Mouse (Mus musculus) lung, embryonic 14.5 days (tissue): ENCODE measurements around the gene Thbs4. TPM values are rescaled to one million over a fixed set of nuclear protein-coding genes. Genes with fewer than 3 reads are reported as not detected.

ENCODE experiments used
- ATAC-seq: fragments of 200-750 bp; cut with Nextera tagmentation; 2 replicates; pipeline ENCODE4 v1.8.0; 2017; ENCODE audit warnings: mild to moderate bottlenecking, moderate TSS enrichment, moderate library complexity; ENCODE audit not compliant: insufficient read depth
- DNase-seq: peaks from one replicate; pipeline ENCODE4 v3.0.0-alpha.2; 2015
- H3K27ac ChIP-seq: fragments of 300-500 bp; sonication (generic); 2 replicates; pipeline ENCODE4 v1.5.1; 2014; ENCODE audit warnings: low read depth, mild to moderate bottlenecking, moderate library complexity
- H3K27me3 ChIP-seq: fragments of 300-500 bp; sonication (generic); 2 replicates; pipeline ENCODE4 v1.6.1; 2014; ENCODE audit warnings: low read length, control low read depth; ENCODE audit not compliant: insufficient read depth
- H3K36me3 ChIP-seq: fragments of 300-500 bp; sonication (generic); 2 replicates; pipeline ENCODE4 v1.6.1; 2014; ENCODE audit warnings: control low read depth; ENCODE audit not compliant: insufficient read depth
- H3K4me1 ChIP-seq: fragments of 300-500 bp; sonication (generic); 2 replicates; pipeline ENCODE4 v1.6.1; 2014; ENCODE audit warnings: antibody characterized with exemption, control low read depth; ENCODE audit not compliant: insufficient read depth
- H3K4me2 ChIP-seq: fragments of 300-500 bp; sonication (generic); 2 replicates; pipeline ENCODE4 v1.6.1; 2014; ENCODE audit warnings: mild to moderate bottlenecking
- H3K4me3 ChIP-seq: fragments of 300-500 bp; sonication (generic); 2 replicates; pipeline ENCODE4 v1.5.1; 2014; ENCODE audit warnings: low read depth, low read length
- H3K9ac ChIP-seq: fragments of 300-500 bp; sonication (generic); 2 replicates; pipeline ENCODE4 v1.6.1; 2014
- H3K9me3 ChIP-seq: fragments of 300-500 bp; sonication (generic); 2 replicates; pipeline ENCODE4 v1.6.1; 2016; ENCODE audit warnings: low read depth, low read length, control low read depth
- CTCF ChIP-seq: IDR thresholded peaks from 2 replicates; pipeline ENCODE4 v1.5.1; 2016; ENCODE audit warnings: antibody characterized with exemption, low read depth
- WGBS: fragments of 180-500 bp; shearing (Covaris S2); extraction: QIAGEN DNeasy Blood & Tissue Kit; methylation state at CpG from one replicate; pipeline ENCODE4 v1.1.7; 2014; 5-methylcytosine and 5-hydroxymethylcytosine counted together
- polyA plus RNA-seq: library from polyadenylated mRNA; unstranded; fragments of >200 nt; fragmentation: Nextera tagmentation; extraction: Ambion mirVana; gene quantifications from 2 replicates; pipeline ENCODE4 v1.2.1, GENCODE M21; 2014

Thbs4 gene
- polyA plus RNA-seq, 1 experiment from 2014 or later, result 1.1 TPM

DNA sequence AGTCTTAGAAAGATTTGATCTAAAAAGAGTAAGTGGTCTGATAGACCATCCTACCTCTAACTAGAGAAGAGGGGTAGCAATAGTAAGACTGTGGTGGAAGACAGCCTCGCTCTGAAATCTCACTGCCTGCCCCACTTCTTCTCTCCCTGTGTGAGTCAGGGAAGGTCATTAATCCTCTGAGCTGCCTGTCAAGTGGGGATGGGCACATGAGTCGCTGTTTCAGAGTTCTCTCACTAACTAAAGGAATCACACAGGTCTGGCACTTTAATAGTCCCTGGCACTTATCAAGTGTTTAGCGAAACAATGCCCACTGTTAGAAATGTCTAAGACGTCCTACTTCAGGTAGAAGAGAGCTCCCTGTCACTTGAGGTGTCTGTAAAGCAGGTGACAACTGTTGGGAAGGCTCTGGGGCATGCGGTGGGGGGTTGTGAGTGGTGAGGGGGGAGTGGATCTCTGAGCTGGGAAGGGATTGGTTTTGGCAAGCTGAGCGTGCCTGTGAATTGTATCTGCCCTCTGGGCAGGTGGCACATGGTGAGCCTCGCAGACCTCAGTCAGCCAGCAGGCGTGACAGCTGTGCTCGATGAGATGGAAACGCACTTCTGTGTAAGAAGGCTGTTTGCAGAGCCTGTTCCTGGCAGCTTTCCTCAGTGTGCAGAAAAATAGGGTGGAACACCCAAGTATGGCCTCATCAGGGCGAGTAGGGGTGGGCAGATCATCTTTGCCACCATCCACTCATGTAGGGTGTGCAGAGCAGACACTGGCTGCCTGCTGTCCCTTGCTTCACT, 57.9 kb downstream of the Thbs4 start:
- Histone ChIP-seq H3K4me1 (peaks cover 3% of the 10 kb centered on the region; the same call in 1 of the 2 replicates), H3K27me3 (no peaks in the 10 kb centered on the region), H3K4me3 (no peak overlapping the region), H3K4me2 (no peak overlapping the region), H3K36me3 (no peaks in the 10 kb centered on the region), H3K9ac (no peak overlapping the region), H3K9me3 (no peaks in the 10 kb centered on the region), H3K27ac (no peak overlapping the region)
- WGBS, result 37% methylated on average over 11 of the region's 11 CpGs
- TF ChIP-seq CTCF, result no peak
- no peak for DNase-seq
- ATAC-seq, result no peak

GRCm38 (mm10) chr13:92735693-92736092, 58.9 kb downstream of the Thbs4 start:
- peaks cover 3% of the 10 kb centered on the region; the same call in 1 of the 2 replicates for H3K4me1 ChIP-seq
- WGBS, result 62% methylated on average over 1 of the region's 1 CpGs
- no peaks in the 10 kb centered on the region for H3K36me3 ChIP-seq
- no peak for ATAC-seq
- no peak overlapping the region for H3K4me3 ChIP-seq
- H3K27me3 ChIP-seq, result no peaks in the 10 kb centered on the region
- no peak for TF ChIP-seq CTCF
- no peak for DNase-seq
- H3K9ac ChIP-seq, result no peak overlapping the region
- no peaks in the 10 kb centered on the region for H3K9me3 ChIP-seq
- H3K27ac ChIP-seq, result no peak overlapping the region
- no peak overlapping the region for H3K4me2 ChIP-seq

DNA sequence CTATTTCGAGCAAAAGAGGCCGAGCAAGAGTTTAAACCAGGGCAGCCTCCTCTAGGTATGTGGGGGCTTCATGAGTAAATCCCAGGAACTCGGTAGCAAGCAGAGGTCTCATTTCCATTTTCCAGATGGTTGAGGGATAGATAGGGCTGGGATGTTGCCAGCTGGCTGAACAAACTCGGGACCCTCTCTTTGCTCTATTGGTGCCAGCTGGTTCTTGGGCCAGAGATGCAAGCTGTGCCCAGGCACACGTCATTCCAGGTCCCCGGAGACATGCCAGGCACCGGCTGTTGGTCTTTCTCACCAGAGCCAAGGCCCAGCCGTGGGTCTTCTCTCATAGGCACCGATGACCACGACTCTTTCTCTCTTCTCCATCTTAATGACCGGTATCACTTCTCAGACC, 60.9 kb downstream of the Thbs4 start:
- 83% methylated on average over 11 of the region's 11 CpGs for WGBS
- Histone ChIP-seq H3K4me2 (no peak overlapping the region), H3K9me3 (no peaks in the 10 kb centered on the region), H3K9ac (no peak overlapping the region), H3K27me3 (no peaks in the 10 kb centered on the region), H3K36me3 (no peaks in the 10 kb centered on the region), H3K4me3 (no peak overlapping the region), H3K4me1 (peaks cover 3% of the 10 kb centered on the region; the same call in 1 of the 2 replicates), H3K27ac (no peak overlapping the region)
- DNase-seq (no peak), ATAC-seq (no peak)
- TF ChIP-seq CTCF, result no peak

DNA sequence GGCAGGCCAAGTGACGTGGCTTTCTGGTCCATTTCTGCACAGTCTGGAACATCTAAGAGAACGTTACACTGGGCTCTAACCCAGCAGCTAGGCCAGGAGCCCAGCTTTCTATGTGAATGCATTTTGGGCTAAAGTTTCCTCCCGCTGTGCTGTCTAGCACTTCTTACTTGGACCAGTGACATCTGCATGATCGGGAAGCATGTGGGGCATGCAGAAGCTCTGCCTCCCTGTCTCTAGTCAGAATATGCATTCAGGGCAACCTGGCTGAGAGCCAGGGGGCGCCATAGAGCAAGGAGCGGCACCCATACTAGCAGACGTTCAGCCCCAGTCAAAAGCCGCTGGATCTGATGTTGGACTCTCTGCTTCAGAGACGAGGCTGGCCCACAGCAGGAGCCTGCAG, 61.4 kb downstream of the Thbs4 start:
- Histone ChIP-seq H3K4me3 (no peak overlapping the region), H3K27me3 (no peaks in the 10 kb centered on the region), H3K9me3 (no peaks in the 10 kb centered on the region), H3K27ac (no peak overlapping the region), H3K4me1 (peaks cover 3% of the 10 kb centered on the region; the same call in 1 of the 2 replicates), H3K4me2 (no peak overlapping the region), H3K9ac (no peak overlapping the region), H3K36me3 (no peaks in the 10 kb centered on the region)
- 39% methylated on average over 9 of the region's 9 CpGs for whole genome bisulfite sequencing
- peak; percentile 73 for DNase-seq
- peak; percentile 4; the same call in 1 of the 2 replicates for ATAC-seq
- TF ChIP-seq CTCF, result peak; percentile 74

- DNase-seq (peak; percentile 27), ATAC-seq (peak; percentile 11; the same call in 1 of the 2 replicates)
- Histone ChIP-seq H3K4me1 (peaks cover 3% of the 10 kb centered on the region; the same call in 1 of the 2 replicates), H3K27ac (no peak overlapping the region), H3K36me3 (no peaks in the 10 kb centered on the region), H3K9ac (no peak overlapping the region), H3K9me3 (no peaks in the 10 kb centered on the region), H3K4me3 (no peak overlapping the region), H3K4me2 (no peak overlapping the region), H3K27me3 (no peaks in the 10 kb centered on the region)
- WGBS, result 66% methylated on average over 5 of the region's 5 CpGs
- no peak for TF ChIP-seq CTCF
These were observed 61.8 kb downstream of the Thbs4 start for GRCm38 (mm10) chr13:92732836-92733235.

DNA sequence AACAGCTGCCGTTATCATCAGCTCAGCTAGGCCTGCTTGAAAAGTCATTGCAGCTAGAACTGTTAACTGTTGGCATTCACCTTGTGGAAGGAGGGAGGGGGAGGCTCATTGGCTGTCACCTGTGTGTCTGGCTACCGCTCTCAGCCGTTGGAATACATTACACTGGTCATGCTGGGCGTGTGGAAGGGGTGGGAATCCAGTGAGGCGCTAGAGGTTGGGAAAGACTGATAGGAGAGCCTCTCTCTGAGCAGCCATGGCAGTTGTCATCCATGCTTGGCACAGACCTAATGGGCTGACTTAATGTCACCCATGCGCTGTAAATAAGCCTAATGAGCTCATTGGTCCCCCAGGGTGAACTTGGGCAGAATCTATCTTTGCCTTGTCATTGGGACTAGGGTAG, 62.8 kb downstream of the Thbs4 start:
- DNase-seq (no peak), ATAC-seq (no peak)
- Histone ChIP-seq H3K4me3 (no peak overlapping the region), H3K4me2 (no peak overlapping the region), H3K9me3 (no peaks in the 10 kb centered on the region), H3K27me3 (no peaks in the 10 kb centered on the region), H3K27ac (no peak overlapping the region), H3K4me1 (peaks cover 3% of the 10 kb centered on the region; the same call in 1 of the 2 replicates), H3K9ac (no peak overlapping the region), H3K36me3 (no peaks in the 10 kb centered on the region)
- WGBS, result 69% methylated on average over 6 of the region's 6 CpGs
- TF ChIP-seq CTCF, result no peak

GRCm38 (mm10) chr13:92729811-92730210, 64.8 kb downstream of the Thbs4 start:
- 32% methylated on average over 13 of the region's 13 CpGs for WGBS
- Histone ChIP-seq H3K4me2 (peak overlapping the region; percentile 25; the same call in 1 of the 2 replicates), H3K36me3 (no peaks in the 10 kb centered on the region), H3K9ac (no peak overlapping the region), H3K27ac (no peak overlapping the region), H3K4me1 (peaks cover 3% of the 10 kb centered on the region; the same call in 1 of the 2 replicates), H3K9me3 (no peaks in the 10 kb centered on the region), H3K4me3 (no peak overlapping the region), H3K27me3 (no peaks in the 10 kb centered on the region)
- DNase-seq (peak; percentile 72), ATAC-seq (peak; percentile 60; the same call in 1 of the 2 replicates)
- TF ChIP-seq CTCF, result no peak
